Mouse (Mus musculus): Measurements from ENCODE around the gene Arf6. TPM values are rescaled to one million over a fixed set of nuclear protein-coding genes. Genes with fewer than 3 reads are reported as not detected.

Gene Arf6
- polyA plus RNA-seq (2011; ENCODE audit: insufficient read depth, insufficient read length, low read depth, missing spikeins): 78.0 and 86.6 TPM in 2 replicates

DNA sequence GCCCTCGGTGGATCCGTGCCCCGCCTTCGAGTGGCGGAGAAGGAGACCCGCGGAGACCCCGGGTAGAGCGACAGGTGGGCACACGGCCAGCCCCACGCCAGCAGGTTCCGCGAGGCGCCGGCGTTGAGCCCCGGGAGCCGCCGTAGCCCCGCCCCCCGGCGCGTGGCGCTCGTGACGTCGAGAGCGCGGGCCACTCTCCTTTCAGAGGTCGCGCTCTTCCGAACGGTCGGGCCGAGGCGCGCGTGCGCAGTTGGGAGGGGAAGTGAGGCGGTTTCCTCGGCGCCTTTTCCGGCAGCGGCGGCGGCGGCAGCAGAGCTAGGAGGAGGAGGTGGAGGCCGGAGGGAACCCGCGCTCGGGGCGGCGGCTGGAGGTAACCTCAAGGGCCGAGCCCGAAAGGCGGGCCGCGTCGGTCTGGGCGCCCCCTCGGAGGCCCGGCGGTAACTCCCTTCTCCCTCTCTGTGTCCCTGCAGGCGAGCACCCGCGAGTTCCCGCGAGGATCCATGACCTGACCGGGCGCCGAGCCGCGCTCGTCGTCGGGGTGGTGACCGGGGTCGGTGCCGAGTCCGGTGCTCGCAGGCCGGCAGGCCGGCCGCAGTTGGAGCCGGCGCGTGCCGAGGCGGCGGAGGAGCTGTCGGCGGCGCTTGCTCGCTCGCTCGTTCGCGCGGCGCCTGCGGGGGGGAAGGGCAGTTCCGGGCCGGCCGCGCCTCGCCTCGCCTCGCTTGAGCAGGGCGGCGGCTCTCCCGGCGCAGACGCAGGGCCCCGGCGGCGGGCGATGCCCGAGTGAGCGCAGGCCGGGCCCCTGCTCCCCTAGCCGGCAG lies at the start of gene Arf6, which contains the start of gene Gm9887:
Arf6 (plus strand) TSS at position 297 of the 818 bp plus-strand sequence.
Gm9887 (minus strand) TSS at position 605 of the 818 bp plus-strand sequence.
- no peaks in the 10 kb centered on the region for H3K9me3 ChIP-seq (replicated peaks; ENCODE audit: control insufficient read depth, insufficient read depth, low read length, poor library complexity, severe bottlenecking)
- no peaks in the 10 kb centered on the region for H3K27me3 ChIP-seq (ENCODE audit: control insufficient read depth, insufficient read depth, low read length, poor library complexity, severe bottlenecking)
- TF ChIP-seq CTCF (IDR thresholded peaks at IDR 0.05; ENCODE audit: low read depth, low read length): no peak
- TF ChIP-seq POLR2A (IDR thresholded peaks at IDR 0.05; ENCODE audit: insufficient read depth, low read length): peak; percentile 28
- TF ChIP-seq EP300 (IDR thresholded peaks at IDR 0.05; ENCODE audit: insufficient read depth, low read depth, low read length): no peak
- peak within 1 kb of the TSS; percentile 98 for H3K4me3 ChIP-seq (ENCODE audit: low read depth, low read length)
- H3K36me3 ChIP-seq (ENCODE audit: control insufficient read depth, insufficient read depth, low read length, poor library complexity, severe bottlenecking): peaks cover 23% of the 10 kb centered on the region
- no peaks in the 10 kb centered on the region for H3K4me1 ChIP-seq (ENCODE audit: control insufficient read depth, insufficient read depth, low read length)
- peak within 1 kb of the TSS; percentile 85 for H3K27ac ChIP-seq (ENCODE audit: insufficient read depth, low read length)
- peak within 1 kb of the TSS; percentile 97 for H3K9ac ChIP-seq (ENCODE audit: low read depth, poor library complexity, severe bottlenecking)

DNA sequence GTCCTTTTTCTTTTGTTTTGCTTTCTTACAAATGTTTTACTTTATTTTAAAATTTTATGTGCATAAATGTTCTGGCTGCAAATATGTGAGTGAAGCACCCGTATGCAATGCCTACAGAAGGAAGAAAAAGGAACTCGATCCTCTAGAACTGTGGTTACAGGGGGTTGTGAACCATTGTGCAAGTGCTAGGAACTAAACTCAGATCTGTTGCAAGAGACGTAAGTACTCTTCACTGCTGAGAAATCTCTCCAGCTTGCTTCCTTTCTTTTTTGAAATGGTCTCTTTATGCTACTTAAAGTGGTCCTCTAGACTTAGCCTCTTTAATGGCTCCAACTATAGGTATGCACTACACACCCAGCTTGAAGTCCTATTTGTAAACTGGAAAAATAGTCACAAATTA lies 40.8 kb upstream of the Arf6 start:
- Histone ChIP-seq H3K27me3 (ENCODE audit: control insufficient read depth, insufficient read depth, low read length, poor library complexity, severe bottlenecking) (no peaks in the 10 kb centered on the region), H3K4me1 (ENCODE audit: control insufficient read depth, insufficient read depth, low read length) (no peaks in the 10 kb centered on the region), H3K36me3 (ENCODE audit: control insufficient read depth, insufficient read depth, low read length, poor library complexity, severe bottlenecking) (peaks cover 41% of the 10 kb centered on the region), H3K9me3 (replicated peaks; ENCODE audit: control insufficient read depth, insufficient read depth, low read length, poor library complexity, severe bottlenecking) (no peaks in the 10 kb centered on the region), H3K9ac (ENCODE audit: low read depth, poor library complexity, severe bottlenecking) (no peak overlapping the region), H3K4me3 (ENCODE audit: low read depth, low read length) (no peak overlapping the region), H3K27ac (ENCODE audit: insufficient read depth, low read length) (no peak overlapping the region)
- TF ChIP-seq POLR2A (IDR thresholded peaks at IDR 0.05; ENCODE audit: insufficient read depth, low read length) (no peak), CTCF (IDR thresholded peaks at IDR 0.05; ENCODE audit: low read depth, low read length) (no peak), EP300 (IDR thresholded peaks at IDR 0.05; ENCODE audit: insufficient read depth, low read depth, low read length) (no peak)

DNA sequence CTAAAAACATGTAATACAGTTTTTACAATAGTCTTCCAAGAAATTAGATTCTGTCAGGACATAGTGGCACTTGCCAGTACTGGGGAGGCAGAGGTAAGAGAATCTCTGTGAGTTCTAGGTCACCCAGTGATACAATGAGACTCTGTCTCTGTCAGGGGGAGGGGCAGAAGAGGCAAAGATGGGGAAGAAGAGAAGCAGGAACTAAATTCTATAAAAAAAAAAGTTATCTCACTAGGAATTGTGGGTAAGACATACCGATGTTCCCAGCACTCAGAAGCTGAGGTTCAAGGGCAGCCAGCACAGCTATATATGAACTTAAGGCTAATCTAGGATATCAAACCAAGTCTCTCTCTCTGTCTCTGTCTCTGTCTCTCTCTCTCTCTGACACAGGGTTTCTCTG lies 39.8 kb upstream of the Arf6 start:
- Histone ChIP-seq H3K9me3 (replicated peaks; ENCODE audit: control insufficient read depth, insufficient read depth, low read length, poor library complexity, severe bottlenecking) (no peaks in the 10 kb centered on the region), H3K4me1 (ENCODE audit: control insufficient read depth, insufficient read depth, low read length) (no peaks in the 10 kb centered on the region), H3K27ac (ENCODE audit: insufficient read depth, low read length) (no peak overlapping the region), H3K27me3 (ENCODE audit: control insufficient read depth, insufficient read depth, low read length, poor library complexity, severe bottlenecking) (no peaks in the 10 kb centered on the region), H3K36me3 (ENCODE audit: control insufficient read depth, insufficient read depth, low read length, poor library complexity, severe bottlenecking) (peaks cover 43% of the 10 kb centered on the region), H3K9ac (ENCODE audit: low read depth, poor library complexity, severe bottlenecking) (no peak overlapping the region), H3K4me3 (ENCODE audit: low read depth, low read length) (no peak overlapping the region)
- TF ChIP-seq CTCF (IDR thresholded peaks at IDR 0.05; ENCODE audit: low read depth, low read length) (no peak), EP300 (IDR thresholded peaks at IDR 0.05; ENCODE audit: insufficient read depth, low read depth, low read length) (no peak), POLR2A (IDR thresholded peaks at IDR 0.05; ENCODE audit: insufficient read depth, low read length) (no peak)

DNA sequence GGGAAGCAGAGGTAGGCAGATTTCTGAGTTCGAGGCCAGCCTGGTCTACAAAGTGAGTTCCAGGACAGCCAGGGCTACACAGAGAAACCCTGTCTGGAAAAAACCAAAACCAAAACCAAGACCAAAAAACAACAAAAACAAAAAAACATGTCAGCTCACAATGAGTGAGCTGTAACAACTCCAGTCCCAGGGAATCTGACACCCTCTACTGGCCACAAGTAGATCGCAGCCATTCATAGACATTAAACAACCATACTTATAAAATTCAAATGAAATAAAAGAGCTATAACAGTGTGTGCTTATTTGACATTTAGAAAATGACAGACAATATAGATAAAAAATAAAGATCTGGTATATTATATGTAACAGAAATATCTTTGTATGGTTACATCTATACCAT lies 38.4 kb upstream of the Arf6 start:
- H3K9me3 ChIP-seq (replicated peaks; ENCODE audit: control insufficient read depth, insufficient read depth, low read length, poor library complexity, severe bottlenecking): no peaks in the 10 kb centered on the region
- no peak overlapping the region for H3K4me3 ChIP-seq (ENCODE audit: low read depth, low read length)
- no peaks in the 10 kb centered on the region for H3K27me3 ChIP-seq (ENCODE audit: control insufficient read depth, insufficient read depth, low read length, poor library complexity, severe bottlenecking)
- H3K36me3 ChIP-seq (ENCODE audit: control insufficient read depth, insufficient read depth, low read length, poor library complexity, severe bottlenecking): peaks cover 46% of the 10 kb centered on the region
- no peak for TF ChIP-seq CTCF (IDR thresholded peaks at IDR 0.05; ENCODE audit: low read depth, low read length)
- H3K27ac ChIP-seq (ENCODE audit: insufficient read depth, low read length): no peak overlapping the region
- H3K4me1 ChIP-seq (ENCODE audit: control insufficient read depth, insufficient read depth, low read length): no peaks in the 10 kb centered on the region
- no peak overlapping the region for H3K9ac ChIP-seq (ENCODE audit: low read depth, poor library complexity, severe bottlenecking)

DNA sequence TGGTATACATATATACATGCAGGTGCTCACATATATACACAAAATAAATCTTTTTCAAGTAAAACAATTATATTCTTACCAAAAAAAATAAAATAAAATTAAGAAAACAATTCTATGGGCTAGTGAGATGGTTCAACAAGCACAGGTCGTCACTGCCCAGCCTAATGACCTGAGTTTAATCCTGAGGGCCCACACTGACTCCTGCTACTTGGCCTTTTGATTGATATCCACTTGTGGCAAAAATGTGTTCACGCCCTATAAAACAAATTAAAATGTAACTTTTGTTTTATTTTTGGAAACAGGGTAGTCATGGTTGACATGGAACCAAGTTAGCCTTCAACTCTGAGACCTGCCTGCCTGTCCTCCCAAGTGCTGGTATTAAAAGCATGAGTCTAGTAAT lies 22.0 kb upstream of the Arf6 start:
- no peak overlapping the region for H3K27ac ChIP-seq (ENCODE audit: insufficient read depth, low read length)
- H3K9ac ChIP-seq (ENCODE audit: low read depth, poor library complexity, severe bottlenecking): no peak overlapping the region
- no peaks in the 10 kb centered on the region for H3K4me1 ChIP-seq (ENCODE audit: control insufficient read depth, insufficient read depth, low read length)
- H3K4me3 ChIP-seq (ENCODE audit: low read depth, low read length): no peak overlapping the region
- H3K36me3 ChIP-seq (ENCODE audit: control insufficient read depth, insufficient read depth, low read length, poor library complexity, severe bottlenecking): peaks cover 57% of the 10 kb centered on the region
- no peaks in the 10 kb centered on the region for H3K27me3 ChIP-seq (ENCODE audit: control insufficient read depth, insufficient read depth, low read length, poor library complexity, severe bottlenecking)
- TF ChIP-seq CTCF (IDR thresholded peaks at IDR 0.05; ENCODE audit: low read depth, low read length) (no peak), POLR2A (IDR thresholded peaks at IDR 0.05; ENCODE audit: insufficient read depth, low read length) (no peak), EP300 (IDR thresholded peaks at IDR 0.05; ENCODE audit: insufficient read depth, low read depth, low read length) (no peak)
- no peaks in the 10 kb centered on the region for H3K9me3 ChIP-seq (replicated peaks; ENCODE audit: control insufficient read depth, insufficient read depth, low read length, poor library complexity, severe bottlenecking)

DNA sequence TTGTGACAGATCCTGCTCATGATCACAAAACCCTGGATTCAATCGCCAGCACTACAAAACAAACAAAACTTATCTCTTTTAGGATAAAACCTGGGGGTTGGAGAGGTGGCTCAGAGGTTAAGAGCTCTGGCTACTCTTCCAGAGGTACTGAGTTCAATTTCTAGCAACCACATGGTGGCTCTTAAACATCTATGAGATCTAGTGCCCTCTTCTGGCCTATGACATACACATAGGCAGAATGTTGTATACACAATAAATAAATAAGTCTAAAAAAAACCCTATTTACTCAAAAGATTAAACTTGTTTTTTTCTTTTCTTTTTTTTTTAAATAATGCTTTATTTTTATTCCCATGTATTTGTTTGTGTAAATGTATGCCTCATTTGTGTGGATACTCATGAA lies 20.3 kb upstream of the Arf6 start:
- peaks cover 48% of the 10 kb centered on the region for H3K36me3 ChIP-seq (ENCODE audit: control insufficient read depth, insufficient read depth, low read length, poor library complexity, severe bottlenecking)
- TF ChIP-seq EP300 (IDR thresholded peaks at IDR 0.05; ENCODE audit: insufficient read depth, low read depth, low read length) (no peak), CTCF (IDR thresholded peaks at IDR 0.05; ENCODE audit: low read depth, low read length) (no peak), POLR2A (IDR thresholded peaks at IDR 0.05; ENCODE audit: insufficient read depth, low read length) (no peak)
- no peak overlapping the region for H3K9ac ChIP-seq (ENCODE audit: low read depth, poor library complexity, severe bottlenecking)
- H3K27me3 ChIP-seq (ENCODE audit: control insufficient read depth, insufficient read depth, low read length, poor library complexity, severe bottlenecking): no peaks in the 10 kb centered on the region
- H3K4me3 ChIP-seq (ENCODE audit: low read depth, low read length): no peak overlapping the region
- no peaks in the 10 kb centered on the region for H3K4me1 ChIP-seq (ENCODE audit: control insufficient read depth, insufficient read depth, low read length)
- H3K27ac ChIP-seq (ENCODE audit: insufficient read depth, low read length): no peak overlapping the region
- no peaks in the 10 kb centered on the region for H3K9me3 ChIP-seq (replicated peaks; ENCODE audit: control insufficient read depth, insufficient read depth, low read length, poor library complexity, severe bottlenecking)

Data from ES-Bruce4 (cell line).